In the genomic region with DNA sequence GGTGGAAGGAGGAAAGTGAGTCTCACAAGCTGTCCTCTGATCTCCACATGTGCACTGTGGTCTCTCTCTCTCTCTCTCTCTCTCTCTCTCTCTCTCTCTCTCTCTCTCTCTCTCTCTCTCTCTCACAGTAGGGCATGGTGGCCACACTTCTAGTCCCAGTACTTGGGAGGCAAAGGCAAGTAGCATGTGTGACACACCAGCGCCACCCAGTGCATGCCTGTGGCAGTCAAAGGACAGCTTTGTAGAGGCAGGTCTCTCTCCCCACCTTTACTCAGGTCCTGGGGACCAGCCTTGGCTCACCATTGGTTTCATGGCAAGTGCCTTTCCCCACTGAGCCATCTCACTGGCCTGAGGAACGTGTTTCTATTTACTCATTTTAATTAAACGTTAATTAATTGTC, we compare ENCODE assay signal across 8 mouse cellular contexts. TPM values are rescaled to one million over a fixed set of nuclear protein-coding genes. Genes with fewer than 3 reads are reported as not detected.
DNase-seq lines count a peak whose midpoint lies in the region; ATAC-seq and TF ChIP-seq lines count a peak whose summit lies in the region.
"Had no signal": no experiment of that assay in that cellular context is flagged by ENCODE, and none has a peak within 500 bp of the region (broad histone marks: within the 10 kb centered on the region; RNA-seq: fewer than 3 reads in every experiment).

No protein-coding gene starts in this region.

- no peak overlapping the region for H3K4me2 ChIP-seq in midbrain, embryonic 16.5 days (ENCODE audit: low read length)
- H3K4me2 ChIP-seq in stomach, postnatal 0 days (replicated peaks; ENCODE audit: low read depth): no peak overlapping the region

- no peak overlapping the region for H3K9ac ChIP-seq in midbrain, embryonic 16.5 days (ENCODE audit: low read depth, low read length)
- no peak overlapping the region for H3K9ac ChIP-seq in stomach, postnatal 0 days (ENCODE audit: low read length)

- peak; percentile 82 for TF ChIP-seq CTCF in cerebellum, adult 2 months (IDR thresholded peaks at IDR 0.05; ENCODE audit: borderline replicate concordance, insufficient read depth, low read depth, low read length)
- peak; percentile 77 for TF ChIP-seq CTCF in stomach, postnatal 0 days (IDR thresholded peaks at IDR 0.05; ENCODE audit: low read depth)

- 36% methylated on average over 3 of the region's 3 CpGs for WGBS in midbrain, embryonic 10.5 days
- 20% methylated on average over 3 of the region's 3 CpGs for WGBS in midbrain, embryonic 16.5 days
- 22% methylated on average over 3 of the region's 3 CpGs for WGBS in cerebellum, adult 2 months
- WGBS in stomach, postnatal 0 days: 13% methylated on average over 3 of the region's 3 CpGs

- no peak for TF ChIP-seq EP300 in stomach, postnatal 0 days (optimal IDR thresholded peaks at IDR 0.05)

- no peak for ATAC-seq in midbrain, embryonic 16.5 days
- no peak for ATAC-seq in stomach, postnatal 0 days (ENCODE audit: low FRiP score, low TSS enrichment)

- H3K36me3 ChIP-seq in midbrain, embryonic 10.5 days: no peaks in the 10 kb centered on the region
- no peaks in the 10 kb centered on the region for H3K36me3 ChIP-seq in midbrain, embryonic 16.5 days (ENCODE audit: control insufficient read depth, insufficient read depth, low read length)
- H3K36me3 ChIP-seq in stomach, postnatal 0 days (ENCODE audit: control insufficient read depth, insufficient read depth, low read length): no peaks in the 10 kb centered on the region

- peaks cover 17% of the 10 kb centered on the region for H3K27me3 ChIP-seq in midbrain, embryonic 10.5 days (ENCODE audit: low read depth, poor library complexity, severe bottlenecking)
- no peaks in the 10 kb centered on the region for H3K27me3 ChIP-seq in midbrain, embryonic 16.5 days (ENCODE audit: control insufficient read depth, insufficient read depth, low read depth, low read length)
- no peaks in the 10 kb centered on the region for H3K27me3 ChIP-seq in cerebellum, adult 2 months (ENCODE audit: control insufficient read depth, insufficient read depth, low read length)
- H3K27me3 ChIP-seq in stomach, postnatal 0 days (ENCODE audit: control insufficient read depth, insufficient read depth, low read length): no peaks in the 10 kb centered on the region

- peaks cover 21% of the 10 kb centered on the region for H3K4me1 ChIP-seq in midbrain, embryonic 10.5 days
- no peaks in the 10 kb centered on the region for H3K4me1 ChIP-seq in midbrain, embryonic 16.5 days (ENCODE audit: control insufficient read depth, insufficient read depth, low read length)
- H3K4me1 ChIP-seq in cerebellum, adult 2 months (ENCODE audit: control insufficient read depth, insufficient read depth, low read length): no peaks in the 10 kb centered on the region; the same call in 1 of the 2 replicates
- H3K4me1 ChIP-seq in stomach, postnatal 0 days (replicated peaks; ENCODE audit: control insufficient read depth, insufficient read depth): no peaks in the 10 kb centered on the region

- no peak for TF ChIP-seq POLR2A in cerebellum, adult 2 months (IDR thresholded peaks at IDR 0.05; ENCODE audit: borderline replicate concordance, insufficient read depth, low read length)

- DNase-seq in midbrain, embryonic 10.5 days (ENCODE audit: low spot score): peak; percentile 36
- DNase-seq in T-cell, adult 2 months (ENCODE audit: low spot score): peak; percentile 39
- DNase-seq in cerebellum, adult 2 months: peak; percentile 42 to 53
- peak; percentile 50 for DNase-seq in kidney, postnatal 10 days
- peak; percentile 67 for DNase-seq in lung, postnatal 10 days
- DNase-seq in stomach, postnatal 0 days (ENCODE audit: low spot score): peak; percentile 69

- H3K4me3 ChIP-seq in midbrain, embryonic 10.5 days: no peak overlapping the region
- H3K4me3 ChIP-seq in midbrain, embryonic 16.5 days (ENCODE audit: low read depth, low read length): no peak overlapping the region
- no peak overlapping the region for H3K4me3 ChIP-seq in cerebellum, adult 2 months (replicated peaks; ENCODE audit: insufficient read depth, low read depth, low read length)
- no peak overlapping the region for H3K4me3 ChIP-seq in stomach, postnatal 0 days (ENCODE audit: low read depth, low read length)

- H3K9me3 ChIP-seq in midbrain, embryonic 10.5 days (replicated peaks): no peaks in the 10 kb centered on the region
- no peaks in the 10 kb centered on the region for H3K9me3 ChIP-seq in midbrain, embryonic 16.5 days (replicated peaks; ENCODE audit: control insufficient read depth, low read length, poor library complexity, severe bottlenecking)
- H3K9me3 ChIP-seq in stomach, postnatal 0 days (ENCODE audit: control insufficient read depth, low read length): no peaks in the 10 kb centered on the region

- H3K27ac ChIP-seq in midbrain, embryonic 10.5 days (replicated peaks): no peak overlapping the region
- H3K27ac ChIP-seq in midbrain, embryonic 16.5 days (ENCODE audit: low read length): no peak overlapping the region
- H3K27ac ChIP-seq in cerebellum, adult 2 months (ENCODE audit: insufficient read depth, low read length): no peak overlapping the region
- no peak overlapping the region for H3K27ac ChIP-seq in stomach, postnatal 0 days (replicated peaks)

RNA-seq across cellular contexts. Expression of a gene that starts 2.2 kb away (rescaled TPM):
- 0.05 TPM in 1 of 2 replicates, not detected in the other for polyA plus RNA-seq in midbrain, embryonic 10.5 days (2016; fragmentation: Nextera tagmentation; extraction: Ambion mirVana)
- not detected in 2 replicates for polyA plus RNA-seq in midbrain, embryonic 16.5 days (2015; fragmentation: Nextera tagmentation; extraction: Ambion mirVana)
- not detected in 2 replicates for polyA plus RNA-seq in cerebellum, adult 2 months (2012; rRNA removed)
- not detected in 2 replicates for polyA plus RNA-seq in stomach, postnatal 0 days (2015; fragmentation: Nextera tagmentation; extraction: Ambion mirVana)
- polyA plus RNA-seq: heart, embryonic 14.5 days had no signal

RNA-seq across cellular contexts. Expression of a gene that starts 29.4 kb away (rescaled TPM):
- 0.54 and 0.55 TPM in 2 replicates for polyA plus RNA-seq in midbrain, embryonic 10.5 days (2016; fragmentation: Nextera tagmentation; extraction: Ambion mirVana)
- polyA plus RNA-seq in midbrain, embryonic 16.5 days (2015; fragmentation: Nextera tagmentation; extraction: Ambion mirVana): 0.20 and 0.25 TPM in 2 replicates
- 0.11 and 0.14 TPM in 2 replicates for polyA plus RNA-seq in cerebellum, adult 2 months (2012; rRNA removed)
- polyA plus RNA-seq in stomach, postnatal 0 days (2015; fragmentation: Nextera tagmentation; extraction: Ambion mirVana): 0.23 and 0.27 TPM in 2 replicates

RNA-seq across cellular contexts. Expression of a gene that starts 44.3 kb away (rescaled TPM):
- polyA plus RNA-seq in midbrain, embryonic 10.5 days (2016; fragmentation: Nextera tagmentation; extraction: Ambion mirVana): 32.6 and 35.2 TPM in 2 replicates
- 9.7 and 11.5 TPM in 2 replicates for polyA plus RNA-seq in midbrain, embryonic 16.5 days (2015; fragmentation: Nextera tagmentation; extraction: Ambion mirVana)
- 40.0 and 40.6 TPM in 2 replicates for polyA plus RNA-seq in cerebellum, adult 2 months (2012; rRNA removed)
- polyA plus RNA-seq in stomach, postnatal 0 days (2015; fragmentation: Nextera tagmentation; extraction: Ambion mirVana): 18.9 and 20.4 TPM in 2 replicates
